Mouse (Mus musculus) lung, embryonic 16.5 days (tissue): ENCODE data around the gene Skida1. TPM values are rescaled to one million over a fixed set of nuclear protein-coding genes. Genes with fewer than 3 reads are reported as not detected.
A peak's percentile ranks its signal among the peaks of the same experiment; 100 is the strongest.

Source experiments
- ATAC-seq: fragments of 200-750 bp; cut with Nextera tagmentation; 2 replicates; pipeline ENCODE4 v1.8.0; 2017; ENCODE audit warnings: low read depth, mild to moderate bottlenecking, moderate library complexity
- H3K27ac ChIP-seq: fragments of 300-500 bp; sonication (generic); 2 replicates; pipeline ENCODE4 v1.5.1; 2014; ENCODE audit warnings: mild to moderate bottlenecking, control low read depth, low read length
- H3K27me3 ChIP-seq: fragments of 300-500 bp; sonication (generic); 2 replicates; pipeline ENCODE4 v1.6.1; 2014; ENCODE audit warnings: low read depth, low read length, mixed read lengths; ENCODE audit not compliant: control insufficient read depth, insufficient read depth
- H3K36me3 ChIP-seq: fragments of 300-500 bp; sonication (generic); 2 replicates; pipeline ENCODE4 v1.6.1; 2014; ENCODE audit warnings: low read length; ENCODE audit not compliant: control insufficient read depth, insufficient read depth
- H3K4me1 ChIP-seq: fragments of 300-500 bp; sonication (generic); replicated peaks from 2 replicates; pipeline ENCODE4 v1.6.1; 2014; ENCODE audit warnings: low read length, mixed read lengths; ENCODE audit not compliant: control insufficient read depth, insufficient read depth
- H3K4me2 ChIP-seq: fragments of 300-500 bp; sonication (generic); 2 replicates; pipeline ENCODE4 v1.6.1; 2014; ENCODE audit warnings: low read depth, low read length, control low read depth
- H3K4me3 ChIP-seq: fragments of 300-500 bp; sonication (generic); 2 replicates; pipeline ENCODE4 v1.5.1; 2014; ENCODE audit warnings: mild to moderate bottlenecking, low read length, control low read depth
- H3K9ac ChIP-seq: fragments of 300-500 bp; sonication (generic); 2 replicates; pipeline ENCODE4 v1.6.1; 2014; ENCODE audit warnings: low read length, control low read depth
- H3K9me3 ChIP-seq: fragments of 300-500 bp; sonication (generic); 2 replicates; pipeline ENCODE4 v1.6.1; 2016; ENCODE audit warnings: low read length; ENCODE audit not compliant: control insufficient read depth
- WGBS: fragments of 180-500 bp; shearing (Covaris S2); extraction: QIAGEN DNeasy Blood & Tissue Kit; methylation state at CpG from one replicate; pipeline ENCODE4 v1.1.7; 2014; 5-methylcytosine and 5-hydroxymethylcytosine counted together
- polyA plus RNA-seq: library from polyadenylated mRNA; unstranded; fragments of >200 nt; fragmentation: Nextera tagmentation; extraction: Ambion mirVana; gene quantifications from 2 replicates; pipeline ENCODE4 v1.2.1, GENCODE M21; 2015

Gene Skida1
- polyA plus RNA-seq, 1 experiment from 2014 or later: 5.1 TPM

GRCm38 (mm10) chr2:18056786-18057255, 8.0 kb upstream of the Skida1 start:
- peak overlapping the region; percentile 76 for H3K4me2 ChIP-seq
- peaks cover 14% of the 10 kb centered on the region for H3K4me1 ChIP-seq
- peak overlapping the region; percentile 98 for H3K27ac ChIP-seq
- H3K9ac ChIP-seq: peak overlapping the region; percentile 96
- H3K9me3 ChIP-seq: no peaks in the 10 kb centered on the region
- 0% methylated on average over 35 of the region's 50 CpGs for WGBS
- H3K4me3 ChIP-seq: peak overlapping the region; percentile 68
- no peaks in the 10 kb centered on the region for H3K36me3 ChIP-seq
- no peaks in the 10 kb centered on the region for H3K27me3 ChIP-seq
- peak; percentile 97 for ATAC-seq

- Histone ChIP-seq H3K27me3 (no peaks in the 10 kb centered on the region), H3K4me3 (peak overlapping the region; percentile 68)
Observed at GRCm38 (mm10) chr2:18055929-18056785, 7.3 kb upstream of the Skida1 start.

GRCm38 (mm10) chr2:18055016-18055928, 6.4 kb upstream of the Skida1 start, which contains the start of gene Mllt10:
TSS of gene Mllt10 (plus strand) at chr2:18055237.
- no peak for ATAC-seq
- Histone ChIP-seq H3K9ac (peak within 1 kb of the TSS; percentile 84), H3K27me3 (no peaks in the 10 kb centered on the region), H3K27ac (peak within 1 kb of the TSS; percentile 98), H3K4me1 (peaks cover 14% of the 10 kb centered on the region), H3K4me3 (peak within 1 kb of the TSS; percentile 68), H3K4me2 (peak within 1 kb of the TSS; percentile 76), H3K36me3 (no peaks in the 10 kb centered on the region), H3K9me3 (no peaks in the 10 kb centered on the region)
- WGBS: 4% methylated on average over 20 of the region's 20 CpGs

More at GRCm38 (mm10) chr2:18055929-18056785, 7.3 kb upstream of the Skida1 start:
- ATAC-seq: peak; percentile 90
- H3K9ac ChIP-seq: peak overlapping the region; percentile 96
- peak overlapping the region; percentile 98 for H3K27ac ChIP-seq
- no peaks in the 10 kb centered on the region for H3K9me3 ChIP-seq
- H3K4me2 ChIP-seq: peak overlapping the region; percentile 76
- under 1% methylated on average over 54 of the region's 66 CpGs for WGBS
- H3K36me3 ChIP-seq: no peaks in the 10 kb centered on the region
- peaks cover 14% of the 10 kb centered on the region for H3K4me1 ChIP-seq

GRCm38 (mm10) chr2:18053951-18054530, 5.2 kb upstream of the Skida1 start:
- Histone ChIP-seq H3K27me3 (no peaks in the 10 kb centered on the region), H3K9me3 (no peaks in the 10 kb centered on the region), H3K4me2 (no peak overlapping the region), H3K27ac (peak overlapping the region; percentile 27; the same call in 1 of the 2 replicates), H3K4me1 (peaks cover 22% of the 10 kb centered on the region), H3K4me3 (no peak overlapping the region), H3K36me3 (no peaks in the 10 kb centered on the region), H3K9ac (no peak overlapping the region)
- ATAC-seq: no peak
- 11% methylated on average over 2 of the region's 2 CpGs for WGBS

- peaks cover 18% of the 10 kb centered on the region for H3K4me1 ChIP-seq
- H3K36me3 ChIP-seq: no peaks in the 10 kb centered on the region
- WGBS: 63% methylated on average over 1 of the region's 1 CpGs
- no peak overlapping the region for H3K4me2 ChIP-seq
- ATAC-seq: no peak
- H3K9me3 ChIP-seq: no peaks in the 10 kb centered on the region
- no peak overlapping the region for H3K9ac ChIP-seq
- H3K27me3 ChIP-seq: no peaks in the 10 kb centered on the region
- no peak overlapping the region for H3K27ac ChIP-seq
- H3K4me3 ChIP-seq: no peak overlapping the region
Observed at GRCm38 (mm10) chr2:18053243-18053950, 4.5 kb upstream of the Skida1 start.

- Histone ChIP-seq H3K27me3 (no peaks in the 10 kb centered on the region), H3K4me2 (no peak overlapping the region), H3K9ac (no peak overlapping the region), H3K4me1 (peaks cover 15% of the 10 kb centered on the region), H3K9me3 (no peaks in the 10 kb centered on the region), H3K4me3 (no peak overlapping the region), H3K27ac (no peak overlapping the region), H3K36me3 (no peaks in the 10 kb centered on the region)
- 75% methylated on average over 3 of the region's 3 CpGs for WGBS
- no peak for ATAC-seq
Observed at GRCm38 (mm10) chr2:18052581-18052980, 3.7 kb upstream of the Skida1 start.

- Histone ChIP-seq H3K9ac (no peak overlapping the region), H3K4me3 (no peak overlapping the region), H3K27me3 (no peaks in the 10 kb centered on the region), H3K36me3 (no peaks in the 10 kb centered on the region), H3K4me2 (no peak overlapping the region), H3K4me1 (peaks cover 15% of the 10 kb centered on the region), H3K27ac (no peak overlapping the region), H3K9me3 (no peaks in the 10 kb centered on the region)
- 81% methylated on average over 3 of the region's 3 CpGs for WGBS
- ATAC-seq: no peak
Observed at GRCm38 (mm10) chr2:18051831-18052170, 3.0 kb upstream of the Skida1 start.

GRCm38 (mm10) chr2:18051026-18051830, 2.4 kb upstream of the Skida1 start:
- Histone ChIP-seq H3K4me1 (peaks cover 15% of the 10 kb centered on the region), H3K36me3 (no peaks in the 10 kb centered on the region), H3K27ac (peak overlapping the region; percentile 79), H3K9me3 (no peaks in the 10 kb centered on the region), H3K27me3 (no peaks in the 10 kb centered on the region), H3K4me3 (peak overlapping the region; percentile 31), H3K9ac (peak overlapping the region; percentile 48), H3K4me2 (peak overlapping the region; percentile 74)
- 47% methylated on average over 11 of the region's 11 CpGs for WGBS
- ATAC-seq: no peak
